Mouse (Mus musculus) kidney, adult 2 months (tissue): ENCODE results near the gene Pou6f1. TPM values are rescaled to one million over a fixed set of nuclear protein-coding genes. Genes with fewer than 3 reads are reported as not detected.
A peak's percentile ranks its signal among the peaks of the same experiment; 100 is the strongest.

Source experiments
- DNase-seq: peaks from one replicate; pipeline ENCODE4 v3.0.0; 2021
- H3K27ac ChIP-seq: fragments of 200-500 bp; 2 replicates; pipeline ENCODE4 v1.5.1; 2012; ENCODE audit warnings: low read depth, low read length, control low read depth, inconsistent platforms; ENCODE audit not compliant: insufficient read depth
- H3K27me3 ChIP-seq: fragments of 200-500 bp; replicated peaks from 2 replicates; pipeline ENCODE4 v1.6.1; 2012; ENCODE audit warnings: mild to moderate bottlenecking, moderate library complexity, low read length, inconsistent platforms; ENCODE audit not compliant: control insufficient read depth, insufficient read depth
- H3K36me3 ChIP-seq: fragments of 200-500 bp; 2 replicates; pipeline ENCODE4 v1.6.1; 2012; ENCODE audit warnings: mild to moderate bottlenecking, moderate library complexity, low read length, inconsistent platforms; ENCODE audit not compliant: control insufficient read depth, insufficient read depth
- H3K4me1 ChIP-seq: fragments of 200-500 bp; 2 replicates; pipeline ENCODE4 v1.6.1; 2011; ENCODE audit warnings: low read length; ENCODE audit not compliant: control insufficient read depth, insufficient read depth
- H3K4me3 ChIP-seq: fragments of 200-500 bp; 2 replicates; pipeline ENCODE4 v1.5.1; 2011; ENCODE audit warnings: mild to moderate bottlenecking, low read depth, low read length, control low read depth; ENCODE audit not compliant: insufficient read depth
- CTCF ChIP-seq: fragments of 200-500 bp; conservative IDR thresholded peaks from 2 replicates; pipeline ENCODE4 v1.5.1; 2011; ENCODE audit warnings: low read depth, mild to moderate bottlenecking, control low read depth, low read length, moderate library complexity, mixed read lengths; ENCODE audit not compliant: insufficient read depth, insufficient read length
- POLR2A ChIP-seq: fragments of 200-500 bp; IDR thresholded peaks from one replicate; pipeline ENCODE4 v1.6.1; 2011; ENCODE audit warnings: low read depth, low read length, control low read depth
- WGBS: fragments of 180-500 bp; shearing (Covaris S2); methylation state at CpG from one replicate; pipeline ENCODE4 v1.1.7; 2018; 5-methylcytosine and 5-hydroxymethylcytosine counted together
- polyA plus RNA-seq: library from polyadenylated mRNA; depleted of rRNA; stranded (reverse); fragments of >200 nt; gene quantifications from 2 replicates; pipeline ENCODE4 v1.2.3, GENCODE M21; 2012; rRNA removed

Gene Pou6f1
- 28.5 and 30.4 TPM in 2 replicates for polyA plus RNA-seq

DNA sequence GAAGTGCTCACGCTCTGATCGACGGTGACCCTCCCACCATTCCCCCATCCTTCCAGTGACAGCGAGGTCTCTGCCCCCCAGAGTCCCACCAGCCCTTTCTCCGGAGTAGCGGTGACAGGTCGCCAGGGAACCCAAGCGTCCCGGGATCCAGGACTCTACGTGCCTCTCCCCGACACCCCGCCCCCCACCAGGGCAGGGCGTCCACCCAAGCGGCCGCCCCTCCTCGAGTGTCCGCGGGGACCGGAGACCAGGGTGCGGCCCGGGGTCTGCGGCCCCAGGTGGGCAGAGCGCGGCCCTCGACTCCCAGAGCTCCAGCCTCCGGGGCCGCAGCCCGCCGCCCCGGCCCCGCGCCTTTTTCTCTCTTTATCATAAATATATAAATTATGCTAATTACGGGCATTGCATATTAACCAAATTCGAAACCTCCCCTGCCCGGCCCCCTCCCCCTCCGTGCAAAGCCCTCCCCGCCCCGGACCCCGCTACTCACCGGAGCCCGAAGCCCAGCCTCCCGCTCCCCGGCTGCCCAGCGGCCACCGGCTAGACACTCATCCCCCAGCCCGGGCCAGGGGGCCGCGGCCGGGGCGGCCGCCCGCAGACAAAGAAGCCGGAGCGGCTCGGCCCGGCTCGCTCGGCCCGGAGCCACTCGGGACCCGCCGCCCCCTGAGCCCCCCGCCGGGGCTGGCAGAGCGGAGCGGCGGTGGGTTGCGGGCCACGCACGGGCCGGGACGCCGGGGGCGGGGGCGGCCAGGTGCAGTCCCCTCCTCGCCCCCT lies at the start of gene Pou6f1:
TSS of gene Pou6f1 (minus strand) at position 709 of the 771 bp plus-strand sequence.
- peak; percentile 78 for DNase-seq
- H3K27me3 ChIP-seq: no peaks in the 10 kb centered on the region
- H3K36me3 ChIP-seq: no peaks in the 10 kb centered on the region
- H3K4me1 ChIP-seq: peaks cover 24% of the 10 kb centered on the region
- no peak for TF ChIP-seq POLR2A
- TF ChIP-seq CTCF: no peak
- whole genome bisulfite sequencing: 1% methylated on average over 62 of the region's 76 CpGs
- H3K27ac ChIP-seq: peak within 1 kb of the TSS; percentile 96
- H3K4me3 ChIP-seq: peak within 1 kb of the TSS; percentile 67

GRCm38 (mm10) chr15:100646161-100646560 lies 46.4 kb upstream of the Pou6f1 start:
- DNase-seq: no peak
- H3K4me1 ChIP-seq: no peaks in the 10 kb centered on the region; the same call in 1 of the 2 replicates
- WGBS: 84% methylated on average over 6 of the region's 6 CpGs
- no peak overlapping the region for H3K4me3 ChIP-seq
- no peak overlapping the region for H3K27ac ChIP-seq
- no peaks in the 10 kb centered on the region for H3K36me3 ChIP-seq
- no peak for TF ChIP-seq POLR2A
- no peak for TF ChIP-seq CTCF
- H3K27me3 ChIP-seq: no peaks in the 10 kb centered on the region

DNA sequence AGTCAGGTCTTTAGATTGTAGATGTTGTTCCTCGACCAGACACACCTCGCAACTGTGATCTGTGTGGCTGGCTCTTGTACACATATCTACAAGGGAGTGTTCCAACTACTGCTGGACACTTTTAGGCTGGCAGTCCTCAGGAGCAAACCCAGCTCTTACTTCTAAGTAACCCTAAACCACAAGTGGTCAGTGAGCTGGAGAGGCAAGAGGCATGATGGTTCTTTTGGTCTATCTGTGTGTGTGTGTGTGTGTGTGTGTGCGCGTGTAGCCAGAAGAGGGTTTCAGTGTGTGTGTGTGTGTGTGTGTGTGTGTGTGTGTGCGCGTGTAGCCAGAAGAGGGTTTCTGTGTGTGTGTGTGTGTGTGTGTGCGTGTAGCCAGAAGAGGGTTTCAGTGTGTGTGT lies 42.7 kb upstream of the Pou6f1 start:
- peaks cover 5% of the 10 kb centered on the region; the same call in 1 of the 2 replicates for H3K4me1 ChIP-seq
- DNase-seq: no peak
- 90% methylated on average over 7 of the region's 7 CpGs for WGBS
- no peaks in the 10 kb centered on the region for H3K36me3 ChIP-seq
- no peak overlapping the region for H3K4me3 ChIP-seq
- TF ChIP-seq POLR2A: no peak
- TF ChIP-seq CTCF: no peak
- H3K27me3 ChIP-seq: no peaks in the 10 kb centered on the region
- H3K27ac ChIP-seq: no peak overlapping the region

DNA sequence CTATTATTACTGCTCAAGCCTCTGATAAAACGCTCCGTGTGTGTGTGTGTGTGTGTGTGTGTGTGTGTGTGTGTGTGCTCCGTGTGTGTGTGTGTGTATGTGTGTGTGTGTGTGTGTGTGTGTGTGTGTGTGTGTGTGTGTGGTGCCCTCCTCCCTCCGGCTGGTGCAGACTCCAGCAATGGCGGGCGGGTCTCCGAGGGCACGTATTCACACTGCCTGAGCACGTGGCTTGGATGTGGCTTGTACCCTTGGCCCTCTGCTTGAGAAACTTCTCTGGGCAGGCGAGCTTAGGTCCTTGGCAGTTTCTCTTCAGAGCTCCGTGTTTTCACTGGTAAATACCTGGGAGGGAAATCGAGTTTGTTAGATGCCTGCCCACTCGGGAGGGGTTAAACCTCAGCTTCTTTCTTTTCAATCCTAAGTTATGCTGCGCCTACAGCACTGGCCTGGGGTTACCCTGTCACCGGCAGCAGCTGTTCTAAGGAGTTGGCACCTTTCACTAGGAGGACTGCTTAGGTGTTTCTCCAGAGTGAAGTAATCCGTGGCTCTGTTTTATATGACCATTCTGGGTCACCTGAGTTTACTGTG lies 41.5 kb upstream of the Pou6f1 start:
- TF ChIP-seq POLR2A (no peak), CTCF (no peak)
- Histone ChIP-seq H3K4me1 (peaks cover 7% of the 10 kb centered on the region), H3K27me3 (no peaks in the 10 kb centered on the region), H3K27ac (no peak overlapping the region), H3K36me3 (no peaks in the 10 kb centered on the region), H3K4me3 (no peak overlapping the region)
- DNase-seq: peak; percentile 40
- 41% methylated on average over 14 of the region's 16 CpGs for WGBS

GRCm38 (mm10) chr15:100639972-100640750 lies 40.4 kb upstream of the Pou6f1 start:
- peaks cover 9% of the 10 kb centered on the region for H3K4me1 ChIP-seq
- no peak overlapping the region for H3K4me3 ChIP-seq
- TF ChIP-seq CTCF: no peak
- no peak for TF ChIP-seq POLR2A
- no peaks in the 10 kb centered on the region for H3K36me3 ChIP-seq
- H3K27me3 ChIP-seq: no peaks in the 10 kb centered on the region
- no peak overlapping the region for H3K27ac ChIP-seq
- no peak for DNase-seq
- WGBS: 87% methylated on average over 16 of the region's 16 CpGs

- DNase-seq: peak; percentile 71
- Histone ChIP-seq H3K36me3 (no peaks in the 10 kb centered on the region), H3K4me1 (peaks cover 16% of the 10 kb centered on the region), H3K4me3 (no peak overlapping the region), H3K27me3 (no peaks in the 10 kb centered on the region), H3K27ac (no peak overlapping the region)
- TF ChIP-seq CTCF (peak; percentile 63), POLR2A (no peak)
- 16% methylated on average over 6 of the region's 6 CpGs for WGBS
Observed at GRCm38 (mm10) chr15:100637661-100638060, 37.9 kb upstream of the Pou6f1 start.
